Mouse (Mus musculus): ENCODE measurements around the gene Panx2.

Panx2 gene

DNA sequence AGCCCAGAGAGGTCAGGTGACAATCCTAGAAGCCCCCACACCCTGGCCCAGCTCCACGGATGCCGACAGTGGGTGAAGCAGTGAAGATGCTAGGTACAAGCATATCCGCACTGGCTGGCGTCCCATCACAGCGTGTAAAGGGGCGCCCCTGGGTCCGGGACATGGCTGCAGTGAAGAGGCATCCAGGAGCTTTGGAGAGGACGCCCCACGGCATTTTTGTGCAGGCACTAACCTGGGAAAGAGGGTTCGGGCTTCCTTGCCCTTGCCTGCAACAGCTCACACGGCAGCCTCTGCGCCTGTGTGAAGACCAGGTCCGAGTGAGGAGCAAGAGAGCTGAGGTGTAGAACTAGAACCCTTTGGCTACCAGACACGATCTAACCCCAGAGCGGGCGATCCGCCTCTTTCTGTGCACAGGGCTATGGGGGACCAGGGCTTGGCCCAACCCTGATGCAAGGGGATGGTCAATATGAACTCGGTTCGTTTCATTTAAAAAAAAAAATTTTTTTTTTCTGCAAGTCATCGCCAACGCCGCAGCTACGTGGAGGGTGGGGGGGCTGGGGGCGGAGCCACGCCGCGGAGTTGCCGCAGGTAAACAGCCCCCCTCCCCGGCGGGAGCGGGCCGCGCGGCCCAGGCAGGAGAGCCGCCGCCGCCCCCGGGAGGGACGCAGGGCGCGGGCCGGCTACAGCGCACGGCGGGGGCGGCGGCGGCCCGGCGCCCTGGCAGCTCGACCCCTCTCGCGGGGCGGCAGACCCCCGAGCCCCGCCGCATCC lies at the start of gene Panx2:
TSS of gene Panx2 (plus strand) at position 574 of the 771 bp plus-strand sequence.
- peak; percentile 12 to 60 for DNase-seq (ENCODE audit: low spot score in 2 of 2)

DNA sequence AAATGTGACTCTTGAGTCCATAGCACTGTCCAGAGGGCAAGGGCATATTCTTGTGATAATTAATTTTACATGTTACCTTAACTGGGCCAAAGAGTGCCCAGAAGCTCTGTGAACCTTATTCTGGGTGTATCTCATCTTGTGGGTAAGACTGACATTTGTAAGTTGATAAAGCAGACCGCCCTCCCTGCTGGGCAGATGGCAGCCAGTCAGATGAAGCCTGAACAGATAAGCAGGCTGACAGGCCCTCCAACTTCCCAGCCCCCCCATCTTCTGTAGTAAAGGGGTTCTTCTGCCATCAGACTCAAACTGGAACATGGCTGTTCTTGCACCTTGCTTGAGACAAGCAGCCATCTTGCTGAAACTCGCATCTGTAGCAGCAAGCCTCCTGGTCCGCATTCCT lies 42.8 kb upstream of the Panx2 start:
- peak in 1 of 2 experiments; percentile 44 for DNase-seq (ENCODE audit: low spot score in 2 of 2)

DNA sequence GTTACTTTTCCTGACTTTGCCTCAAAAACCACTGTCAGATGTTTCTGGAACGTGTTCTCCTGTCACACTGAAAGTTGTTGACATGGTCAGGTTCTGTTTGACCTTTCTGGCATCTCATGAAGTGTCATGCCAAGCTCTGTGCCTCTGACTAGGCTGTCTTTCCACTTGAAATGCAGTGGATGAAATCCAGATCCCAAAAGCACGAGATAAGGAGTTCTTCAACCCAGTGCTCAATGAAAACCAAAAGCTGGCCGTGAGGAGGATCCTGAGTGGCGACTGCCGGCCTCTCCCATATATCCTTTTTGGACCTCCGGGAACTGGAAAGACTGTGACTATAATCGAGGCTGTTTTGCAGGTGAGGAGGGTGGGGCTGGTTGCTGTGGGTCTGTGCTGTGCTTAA lies 39.4 kb upstream of the Panx2 start:
- DNase-seq (ENCODE audit: low spot score in 2 of 2), result no peak

DNA sequence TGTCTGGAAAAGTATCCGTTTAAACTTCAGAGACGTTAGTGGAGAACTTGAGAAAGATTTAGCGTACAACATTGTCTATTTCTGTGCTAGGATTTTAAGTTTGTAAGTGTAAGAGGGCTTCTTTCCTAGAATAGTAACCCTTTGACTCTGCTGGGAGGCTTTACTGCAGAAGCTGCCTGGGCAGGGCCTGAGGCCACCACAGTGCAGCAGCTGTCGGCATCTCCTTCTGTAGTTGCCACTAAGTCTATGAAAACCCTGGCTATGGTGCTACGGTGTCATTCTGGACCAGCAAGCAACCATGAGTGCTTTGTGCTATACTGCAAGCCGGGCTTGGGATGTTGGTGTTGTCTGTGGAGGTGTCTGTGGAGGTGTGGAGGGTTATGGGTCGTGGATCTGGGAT lies 39.0 kb upstream of the Panx2 start:
- no peak for DNase-seq (ENCODE audit: low spot score in 2 of 2)

DNA sequence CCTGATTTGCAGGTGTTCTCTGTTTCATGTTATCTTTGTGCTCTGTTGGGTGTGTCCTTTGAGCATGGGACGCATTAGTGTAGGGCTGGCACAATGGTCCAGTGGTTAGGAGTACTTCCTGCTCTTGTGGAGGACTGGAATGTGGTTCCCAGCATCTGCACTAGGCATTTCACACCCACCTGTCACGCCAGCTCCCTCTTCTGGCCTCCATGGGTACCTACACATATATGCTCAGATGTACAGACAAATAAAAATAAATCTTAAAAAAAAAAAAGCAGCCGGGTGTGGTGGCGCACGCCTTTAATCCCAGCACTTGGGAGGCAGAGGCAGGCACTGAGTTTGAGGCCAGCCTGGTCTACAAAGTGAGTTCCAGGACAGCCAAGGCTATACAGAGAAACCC lies 15.2 kb upstream of the Panx2 start:
- peak in 1 of 2 experiments; percentile 49 for DNase-seq (ENCODE audit: low spot score in 2 of 2)

DNA sequence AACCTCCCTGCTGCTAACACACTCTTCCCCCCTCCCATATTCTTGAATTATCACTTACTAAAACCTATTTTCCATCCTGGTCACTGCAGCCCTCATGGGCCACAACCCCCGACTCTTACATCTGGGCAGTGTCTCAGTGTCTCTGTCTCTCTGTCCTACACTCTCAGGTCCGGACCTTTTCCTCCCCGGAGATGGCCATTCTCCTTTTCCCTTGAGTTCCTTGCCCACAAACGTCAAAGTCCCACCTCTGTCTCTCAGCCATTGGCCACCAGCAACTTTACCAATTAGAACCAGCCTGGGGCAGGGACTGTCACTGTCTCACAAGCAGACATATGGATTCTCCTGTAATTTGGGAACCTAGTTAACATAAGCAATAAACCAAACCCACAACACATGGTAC lies 13.2 kb upstream of the Panx2 start:
- peak in 1 of 2 experiments; percentile 43 for DNase-seq (ENCODE audit: low spot score in 2 of 2)

DNA sequence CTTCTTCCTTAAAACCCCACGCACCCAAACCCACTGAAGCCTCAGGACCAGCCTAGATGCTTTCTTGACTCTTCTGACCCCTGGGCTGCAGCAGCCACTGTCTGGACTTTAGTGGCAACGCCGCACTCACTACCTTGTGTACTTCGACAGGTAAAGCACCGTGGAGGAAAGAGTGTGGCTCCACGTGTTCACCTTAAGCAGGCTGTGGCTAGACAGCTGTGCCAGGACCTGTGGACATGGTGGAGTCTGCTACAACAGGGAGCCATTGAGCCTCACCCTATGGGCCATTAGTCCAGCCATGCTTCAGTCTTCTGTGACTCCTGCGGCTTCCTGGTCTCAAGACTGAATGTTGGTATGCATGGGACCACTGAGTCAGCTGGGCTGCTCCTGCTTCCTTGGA lies 4.9 kb upstream of the Panx2 start:
- DNase-seq (ENCODE audit: low spot score in 2 of 2), result peak in 1 of 2 experiments; percentile 54

DNA sequence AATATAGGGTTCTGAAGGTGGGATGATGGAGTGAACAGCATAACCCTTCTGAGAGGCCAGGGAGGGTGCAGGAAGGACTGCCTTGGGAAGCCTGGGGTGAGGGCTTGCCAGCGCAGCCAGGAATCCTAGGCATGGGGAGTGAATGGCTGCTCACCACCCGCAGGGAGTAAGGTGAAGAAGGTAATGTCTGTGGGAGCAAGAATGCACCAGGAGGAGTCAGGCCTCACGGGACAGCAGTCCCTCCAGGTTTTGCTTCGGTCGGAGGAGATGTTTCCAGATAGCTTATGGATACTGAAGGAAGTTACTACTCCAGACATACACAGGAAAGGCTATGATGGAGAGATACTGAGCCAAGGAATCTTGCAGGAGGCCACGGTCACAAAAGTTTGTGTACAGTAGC lies 798 bp upstream of the Panx2 start:
- DNase-seq (ENCODE audit: low spot score in 2 of 2), result peak in 1 of 2 experiments; percentile 9

DNA sequence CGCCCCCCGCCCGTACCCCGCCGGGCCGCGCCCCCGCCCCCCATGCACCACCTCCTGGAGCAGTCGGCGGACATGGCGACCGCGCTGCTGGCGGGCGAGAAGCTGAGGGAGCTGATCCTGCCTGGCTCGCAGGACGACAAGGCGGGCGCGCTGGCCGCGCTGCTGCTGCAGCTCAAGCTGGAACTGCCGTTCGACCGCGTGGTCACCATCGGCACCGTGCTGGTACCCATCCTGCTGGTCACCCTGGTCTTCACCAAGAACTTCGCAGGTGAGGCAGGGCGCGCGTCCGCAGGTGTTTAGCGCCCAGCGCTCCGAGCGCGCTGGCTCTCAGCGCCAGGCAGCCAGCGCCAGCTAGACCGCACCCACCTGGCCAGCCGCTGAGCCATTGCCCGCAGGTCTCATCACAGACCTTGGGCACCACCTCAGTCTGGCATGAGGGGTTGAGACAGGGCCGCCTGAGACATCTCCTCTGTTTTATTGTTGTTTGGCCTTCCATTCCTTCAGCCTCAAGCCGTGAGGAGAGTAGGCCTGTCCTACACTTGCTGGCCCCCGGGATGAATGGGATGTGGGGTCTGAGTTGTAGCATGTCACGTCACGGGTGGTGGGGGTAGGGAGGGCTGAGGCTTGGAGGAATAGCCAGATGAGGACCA lies 623 bp downstream of the Panx2 start:
- DNase-seq (ENCODE audit: low spot score in 2 of 2), result peak; percentile 11 to 58

DNA sequence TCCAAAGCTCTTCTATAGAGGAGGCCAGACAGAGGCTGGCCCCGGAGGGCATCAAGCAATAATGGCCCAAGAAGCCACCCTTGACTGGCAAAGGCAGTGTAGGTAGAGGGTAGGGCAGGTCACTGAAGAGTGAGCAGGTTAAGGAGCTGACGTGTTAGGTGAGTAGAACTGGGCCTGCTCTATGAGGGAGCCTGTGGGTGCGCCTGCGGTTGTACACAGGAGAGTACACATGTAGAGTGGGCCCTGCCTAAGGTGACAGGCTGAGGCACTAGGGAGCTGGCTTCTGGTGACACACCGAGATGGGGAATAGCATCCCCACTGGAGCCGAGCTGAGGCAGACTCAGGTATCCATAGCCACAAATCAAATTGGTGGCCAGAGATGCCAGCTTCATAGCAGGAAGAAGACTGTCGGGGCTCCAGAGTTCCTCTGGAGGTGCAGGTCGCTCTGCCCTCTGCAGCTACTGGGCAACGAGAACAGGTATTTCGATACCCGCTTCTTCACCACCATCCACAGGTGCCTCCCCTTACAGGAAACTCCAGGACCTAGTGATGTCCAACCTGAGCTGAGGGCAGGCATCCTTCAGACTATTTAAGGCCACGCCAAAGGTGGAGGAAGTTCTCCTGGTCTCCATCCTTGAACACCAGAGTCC lies 1.4 kb downstream of the Panx2 start:
- DNase-seq (ENCODE audit: low spot score in 2 of 2), result peak in 1 of 2 experiments; percentile 50

DNA sequence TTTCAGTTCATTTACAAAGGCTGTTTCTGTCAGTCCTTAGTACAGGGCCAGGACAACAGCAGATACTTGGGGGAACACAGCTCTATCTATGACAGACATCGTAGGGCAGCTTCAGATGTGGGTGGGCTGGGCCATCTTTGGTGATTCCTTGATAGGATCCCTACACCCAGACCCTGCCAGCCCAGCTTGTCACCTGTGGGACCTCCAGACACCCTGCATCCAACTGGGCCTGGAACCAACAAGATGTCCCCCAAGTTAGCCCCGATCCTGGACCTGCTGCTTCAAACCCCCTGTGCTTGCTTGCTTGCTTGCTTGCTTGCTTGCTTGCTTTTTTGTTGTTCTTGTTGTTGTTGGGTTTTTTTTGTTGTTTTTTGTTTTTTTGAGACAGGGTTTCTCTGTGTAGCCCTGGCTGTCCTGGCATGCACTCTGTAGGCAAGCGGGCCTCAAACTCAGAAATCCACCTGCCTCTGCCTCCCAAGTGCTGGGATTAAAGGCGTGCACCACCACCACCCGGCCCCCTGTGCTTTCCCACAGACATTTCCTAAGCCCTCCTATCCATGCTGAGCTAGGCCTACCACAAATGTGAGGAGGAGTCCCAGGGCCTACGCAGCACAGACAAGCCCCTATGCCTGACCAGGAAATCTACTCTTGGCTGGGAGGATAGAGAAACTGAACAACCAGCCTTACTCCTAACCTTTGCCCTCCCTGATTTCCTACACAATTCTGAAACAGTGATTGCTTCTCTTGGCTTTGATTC lies 2.4 kb downstream of the Panx2 start:
- DNase-seq (ENCODE audit: low spot score in 2 of 2), result peak in 1 of 2 experiments; percentile 55

DNA sequence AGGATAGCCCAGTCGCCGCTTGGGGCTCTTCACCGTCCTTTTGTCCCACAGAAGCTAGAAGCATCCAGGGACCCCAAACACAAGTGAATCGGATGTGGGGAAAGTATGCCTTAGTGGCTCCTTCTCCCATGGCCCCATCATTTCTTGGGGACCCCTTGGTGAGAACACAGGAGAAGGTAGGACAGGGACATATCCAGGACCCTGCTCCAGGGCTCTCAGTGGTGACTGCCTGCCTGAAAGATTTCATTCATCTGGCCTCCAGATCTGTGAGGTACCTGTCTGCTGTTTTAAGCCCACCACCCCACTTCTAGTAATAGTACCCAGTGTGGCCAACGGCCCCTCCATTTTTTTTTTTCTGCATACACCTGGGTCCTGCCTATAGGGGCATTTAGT lies 3.0 kb downstream of the Panx2 start:
- DNase-seq (ENCODE audit: low spot score in 2 of 2), result peak in 1 of 2 experiments; percentile 51

DNA sequence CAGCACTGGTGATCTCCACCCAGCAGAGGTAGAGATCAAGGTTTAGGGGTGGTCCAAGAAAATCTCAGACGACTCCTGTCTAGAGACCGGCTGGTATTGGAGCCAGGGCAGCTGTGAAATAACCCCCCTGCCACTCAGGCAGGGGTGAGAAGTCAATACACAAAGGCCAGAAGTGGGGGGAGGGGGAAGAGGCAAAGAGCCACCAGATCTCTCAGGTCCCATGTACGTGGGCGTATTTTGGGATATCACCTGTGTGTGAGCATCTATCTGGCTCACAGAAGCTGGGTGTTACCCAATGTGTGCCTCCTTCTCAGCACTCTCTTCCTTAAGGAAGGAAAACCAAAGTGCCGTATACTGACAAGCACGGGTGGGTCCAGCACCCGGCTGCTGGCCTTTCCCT lies 3.5 kb downstream of the Panx2 start:
- DNase-seq (ENCODE audit: low spot score in 2 of 2), result peak in 1 of 2 experiments; percentile 49

DNA sequence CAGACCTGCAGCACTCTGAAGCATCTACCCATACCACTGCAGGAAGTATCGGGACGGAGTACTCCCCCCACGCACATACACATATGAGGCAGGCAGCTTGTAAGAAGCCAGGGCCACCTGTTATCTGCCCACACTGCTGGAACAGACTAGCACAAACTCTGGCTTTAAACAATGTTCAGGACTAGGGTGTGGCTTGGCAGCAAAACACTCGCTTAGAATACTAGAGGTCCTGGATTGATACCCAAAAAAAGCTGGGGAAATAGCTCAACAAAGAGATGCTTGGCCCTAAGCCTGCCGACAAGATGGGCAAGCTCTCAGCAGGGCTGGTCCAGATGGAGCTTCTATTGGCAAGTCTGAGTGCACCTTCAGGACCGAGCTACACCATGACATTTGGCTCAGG lies 4.0 kb downstream of the Panx2 start:
- no peak for DNase-seq (ENCODE audit: low spot score in 2 of 2)

DNA sequence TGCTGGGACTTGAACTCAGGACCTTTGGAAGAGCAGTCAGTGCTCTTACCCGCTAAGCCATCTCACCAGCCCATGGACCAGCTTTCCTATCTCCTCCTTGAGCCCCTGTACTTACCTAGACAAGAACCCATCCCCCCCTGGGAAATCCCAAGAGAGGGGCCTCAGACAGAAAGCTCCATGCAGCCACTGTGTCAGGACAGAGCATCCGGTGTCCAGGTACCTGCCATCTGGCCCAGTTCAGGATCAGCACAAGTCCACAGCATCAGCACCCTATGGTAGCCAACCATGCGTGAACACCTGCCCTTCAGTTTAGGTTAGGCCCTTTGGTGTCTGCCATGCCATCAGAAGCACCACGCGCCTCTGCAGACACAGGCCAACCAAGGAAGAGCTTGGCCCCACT lies 5.4 kb downstream of the Panx2 start:
- DNase-seq (ENCODE audit: low spot score in 2 of 2), result no peak

DNA sequence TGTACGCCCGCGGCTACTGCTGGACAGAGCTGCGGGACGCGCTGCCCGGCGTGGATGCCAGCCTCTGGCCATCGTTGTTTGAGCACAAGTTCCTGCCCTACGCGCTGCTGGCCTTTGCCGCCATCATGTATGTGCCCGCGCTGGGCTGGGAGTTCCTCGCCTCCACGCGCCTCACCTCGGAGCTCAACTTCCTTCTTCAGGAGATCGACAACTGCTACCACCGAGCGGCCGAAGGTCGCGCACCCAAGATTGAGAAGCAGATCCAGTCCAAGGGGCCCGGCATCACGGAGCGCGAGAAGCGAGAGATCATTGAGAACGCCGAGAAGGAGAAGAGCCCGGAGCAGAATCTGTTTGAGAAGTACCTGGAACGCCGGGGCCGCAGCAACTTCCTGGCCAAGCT lies 8.1 kb downstream of the Panx2 start:
- no peak for DNase-seq (ENCODE audit: low spot score in 2 of 2)

DNA sequence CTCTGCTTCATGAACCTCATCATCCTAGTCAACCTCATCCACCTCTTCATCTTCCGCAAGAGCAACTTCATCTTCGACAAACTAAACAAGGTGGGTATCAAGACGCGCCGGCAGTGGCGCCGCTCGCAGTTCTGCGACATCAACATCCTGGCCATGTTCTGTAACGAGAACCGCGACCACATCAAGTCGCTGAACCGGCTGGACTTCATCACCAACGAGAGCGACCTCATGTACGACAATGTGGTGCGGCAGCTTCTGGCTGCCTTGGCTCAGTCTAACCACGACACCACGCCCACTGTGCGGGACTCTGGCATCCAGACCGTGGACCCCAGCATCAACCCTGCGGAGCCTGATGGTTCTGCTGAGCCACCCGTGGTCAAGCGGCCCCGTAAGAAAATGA lies 8.7 kb downstream of the Panx2 start:
- no peak for DNase-seq (ENCODE audit: low spot score in 2 of 2)

DNA sequence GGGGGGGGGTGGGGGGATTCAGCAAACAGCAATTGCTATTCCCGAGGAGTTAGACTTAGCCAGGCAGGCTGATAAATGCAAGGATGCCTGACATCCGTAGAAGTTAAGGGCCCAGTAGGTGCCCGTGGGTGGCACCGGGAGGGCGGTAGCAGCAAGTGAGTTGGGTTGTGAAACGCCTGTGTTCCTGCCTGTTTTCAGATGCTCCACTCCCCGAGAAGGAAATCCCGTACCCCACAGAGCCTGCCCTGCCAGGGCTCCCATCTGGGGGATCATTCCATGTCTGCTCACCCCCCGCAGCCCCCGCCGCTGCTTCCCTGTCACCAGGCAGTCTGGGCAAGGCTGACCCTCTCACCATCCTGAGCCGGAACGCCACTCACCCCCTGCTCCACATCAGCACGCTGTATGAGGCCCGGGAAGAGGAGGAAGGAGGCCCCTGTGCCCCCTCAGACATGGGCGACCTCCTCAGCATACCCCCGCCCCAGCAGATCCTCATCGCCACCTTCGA lies 9.9 kb downstream of the Panx2 start:
- no peak for DNase-seq (ENCODE audit: low spot score in 2 of 2)

DNA sequence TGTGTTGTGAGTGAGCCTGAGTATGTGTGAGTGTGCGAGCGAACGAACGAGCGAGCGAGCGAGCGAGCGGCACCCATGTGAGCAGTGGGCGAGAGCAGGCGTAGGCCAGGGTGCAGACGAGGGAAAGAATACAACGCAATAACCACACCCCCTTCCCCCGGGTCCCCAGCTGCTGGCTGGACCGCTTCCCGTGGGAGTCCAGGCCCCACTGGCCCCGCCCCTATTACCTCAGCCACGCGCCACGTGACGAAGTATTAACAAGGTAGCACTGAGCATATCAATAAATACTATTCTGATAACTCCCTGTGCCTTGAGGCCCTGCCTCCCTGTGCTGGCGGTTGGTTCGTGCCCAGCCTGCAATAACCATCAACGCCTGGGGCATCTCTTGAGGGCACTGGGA lies 11.1 kb downstream of the Panx2 start:
- no peak for DNase-seq (ENCODE audit: low spot score in 2 of 2)

DNA sequence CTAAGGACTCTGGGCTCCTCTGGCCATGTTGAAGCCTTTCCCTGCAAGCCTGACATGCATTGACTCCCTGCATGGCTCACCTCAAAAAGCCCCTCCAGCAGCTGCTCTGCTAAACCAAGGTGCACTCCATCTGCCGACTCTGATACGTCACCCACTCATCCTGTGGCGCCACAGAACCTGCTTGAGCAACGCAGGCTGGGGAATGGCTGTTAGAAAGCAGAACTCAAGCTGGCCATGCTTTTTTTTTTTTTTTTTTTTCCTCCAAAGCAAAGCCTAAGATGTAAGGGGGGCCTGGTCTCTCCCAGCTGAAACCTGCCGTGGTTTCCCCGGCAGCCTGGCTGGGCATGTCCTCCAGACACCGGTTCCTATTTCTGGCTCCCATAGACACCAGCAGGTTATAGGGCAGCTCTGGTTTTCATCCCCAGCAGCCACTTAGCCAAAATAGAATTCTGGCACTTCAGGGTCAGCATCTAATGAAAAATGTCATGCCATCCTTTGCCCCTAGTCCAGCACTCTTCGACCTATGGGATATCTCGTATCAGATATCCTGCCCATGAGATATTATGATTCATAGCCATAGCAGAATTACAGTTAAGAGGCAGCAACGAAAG lies 14.6 kb downstream of the Panx2 start:
- DNase-seq (ENCODE audit: low spot score in 2 of 2), result no peak
